Mouse (Mus musculus) intestine, embryonic 16.5 days (tissue): ENCODE results near the gene Plxnc1. TPM values are rescaled to one million over a fixed set of nuclear protein-coding genes. Genes with fewer than 3 reads are reported as not detected.

Source experiments
- ATAC-seq: fragments of 200-750 bp; cut with Nextera tagmentation; 2 replicates; pipeline ENCODE4 v1.8.0; 2017; ENCODE audit warnings: moderate TSS enrichment, moderate library complexity
- H3K27ac ChIP-seq: fragments of 300-500 bp; sonication (generic); 2 replicates; pipeline ENCODE4 v1.5.1; 2014; ENCODE audit warnings: mild to moderate bottlenecking, low read length
- H3K27me3 ChIP-seq: fragments of 300-500 bp; sonication (generic); replicated peaks from 2 replicates; pipeline ENCODE4 v1.6.1; 2014; ENCODE audit warnings: low read length, control low read depth, mixed read lengths; ENCODE audit not compliant: control insufficient read depth, insufficient read depth
- H3K36me3 ChIP-seq: fragments of 300-500 bp; sonication (generic); 2 replicates; pipeline ENCODE4 v1.6.1; 2014; ENCODE audit warnings: low read length, control low read depth; ENCODE audit not compliant: control insufficient read depth, insufficient read depth
- H3K4me1 ChIP-seq: fragments of 300-500 bp; sonication (generic); 2 replicates; pipeline ENCODE4 v1.6.1; 2014; ENCODE audit warnings: low read length, control low read depth, mixed read lengths; ENCODE audit not compliant: control insufficient read depth, insufficient read depth
- H3K4me2 ChIP-seq: fragments of 300-500 bp; sonication (generic); 2 replicates; pipeline ENCODE4 v1.6.1; 2014; ENCODE audit warnings: low read depth, low read length, control low read depth
- H3K4me3 ChIP-seq: fragments of 300-500 bp; sonication (generic); 2 replicates; pipeline ENCODE4 v1.5.1; 2014; ENCODE audit warnings: mild to moderate bottlenecking, low read length
- H3K9ac ChIP-seq: fragments of 300-500 bp; sonication (generic); 2 replicates; pipeline ENCODE4 v1.6.1; 2014; ENCODE audit warnings: low read depth, low read length
- H3K9me3 ChIP-seq: fragments of 300-500 bp; sonication (generic); 2 replicates; pipeline ENCODE4 v1.6.1; 2016; ENCODE audit warnings: low read length, control low read depth; ENCODE audit not compliant: control insufficient read depth
- whole genome bisulfite sequencing: fragments of 180-500 bp; shearing (Covaris S2); extraction: QIAGEN DNeasy Blood & Tissue Kit; methylation state at CpG from one replicate; pipeline ENCODE4 v1.1.7; 2014; 5-methylcytosine and 5-hydroxymethylcytosine counted together
- polyA plus RNA-seq: library from polyadenylated mRNA; unstranded; fragments of >200 nt; fragmentation: Nextera tagmentation; extraction: Ambion mirVana; gene quantifications from 2 replicates; pipeline ENCODE4 v1.2.1, GENCODE M21; 2015

The Plxnc1 gene
- polyA plus RNA-seq, 1 experiment from 2014 or later, result 0.75 TPM

- Histone ChIP-seq H3K9me3 (no peaks in the 10 kb centered on the region), H3K27ac (no peak overlapping the region), H3K4me2 (no peak overlapping the region), H3K36me3 (no peaks in the 10 kb centered on the region), H3K27me3 (peaks cover 44% of the 10 kb centered on the region), H3K9ac (no peak overlapping the region), H3K4me3 (no peak overlapping the region), H3K4me1 (peaks cover 19% of the 10 kb centered on the region)
- ATAC-seq, result no peak
- 20% methylated on average over 4 of the region's 4 CpGs for WGBS
Measured at GRCm38 (mm10) chr10:94941551-94941950, 3.1 kb downstream of the Plxnc1 start.

- no peak overlapping the region for H3K4me2 ChIP-seq
- H3K27ac ChIP-seq, result no peak overlapping the region
- H3K9me3 ChIP-seq, result no peaks in the 10 kb centered on the region
- WGBS, result 43% methylated on average over 7 of the region's 7 CpGs
- H3K4me1 ChIP-seq, result peaks cover 19% of the 10 kb centered on the region
- no peak overlapping the region for H3K4me3 ChIP-seq
- peaks cover 40% of the 10 kb centered on the region for H3K27me3 ChIP-seq
- no peaks in the 10 kb centered on the region for H3K36me3 ChIP-seq
- no peak overlapping the region for H3K9ac ChIP-seq
- no peak for ATAC-seq
Measured at GRCm38 (mm10) chr10:94940786-94941185, 3.8 kb downstream of the Plxnc1 start.

GRCm38 (mm10) chr10:94940061-94940460 is 4.6 kb downstream of the Plxnc1 start:
- H3K9ac ChIP-seq, result no peak overlapping the region
- H3K4me1 ChIP-seq, result peaks cover 19% of the 10 kb centered on the region
- peaks cover 33% of the 10 kb centered on the region for H3K27me3 ChIP-seq
- H3K9me3 ChIP-seq, result no peaks in the 10 kb centered on the region
- no peak overlapping the region for H3K4me2 ChIP-seq
- no peak overlapping the region for H3K4me3 ChIP-seq
- 47% methylated on average over 2 of the region's 2 CpGs for WGBS
- no peaks in the 10 kb centered on the region for H3K36me3 ChIP-seq
- H3K27ac ChIP-seq, result no peak overlapping the region
- ATAC-seq, result no peak

- H3K4me3 ChIP-seq, result no peak overlapping the region
- no peak for ATAC-seq
- WGBS, result 90% methylated on average over 2 of the region's 2 CpGs
Measured at GRCm38 (mm10) chr10:94938899-94939298, 5.7 kb downstream of the Plxnc1 start.

GRCm38 (mm10) chr10:94938320-94938719 is 6.3 kb downstream of the Plxnc1 start:
- H3K27ac ChIP-seq, result no peak overlapping the region
- H3K4me2 ChIP-seq, result no peak overlapping the region
- H3K4me1 ChIP-seq, result peaks cover 12% of the 10 kb centered on the region
- H3K9me3 ChIP-seq, result no peaks in the 10 kb centered on the region
- H3K9ac ChIP-seq, result no peak overlapping the region
- ATAC-seq, result no peak
- no peak overlapping the region for H3K4me3 ChIP-seq
- WGBS, result 83% methylated on average over 6 of the region's 6 CpGs
- H3K27me3 ChIP-seq, result peaks cover 17% of the 10 kb centered on the region
- H3K36me3 ChIP-seq, result no peaks in the 10 kb centered on the region

More at GRCm38 (mm10) chr10:94938899-94939298, 5.7 kb downstream of the Plxnc1 start:
- H3K36me3 ChIP-seq, result no peaks in the 10 kb centered on the region
- no peaks in the 10 kb centered on the region for H3K9me3 ChIP-seq
- H3K4me1 ChIP-seq, result peaks cover 16% of the 10 kb centered on the region
- H3K4me2 ChIP-seq, result no peak overlapping the region
- peaks cover 23% of the 10 kb centered on the region for H3K27me3 ChIP-seq
- no peak overlapping the region for H3K9ac ChIP-seq
- H3K27ac ChIP-seq, result no peak overlapping the region

DNA sequence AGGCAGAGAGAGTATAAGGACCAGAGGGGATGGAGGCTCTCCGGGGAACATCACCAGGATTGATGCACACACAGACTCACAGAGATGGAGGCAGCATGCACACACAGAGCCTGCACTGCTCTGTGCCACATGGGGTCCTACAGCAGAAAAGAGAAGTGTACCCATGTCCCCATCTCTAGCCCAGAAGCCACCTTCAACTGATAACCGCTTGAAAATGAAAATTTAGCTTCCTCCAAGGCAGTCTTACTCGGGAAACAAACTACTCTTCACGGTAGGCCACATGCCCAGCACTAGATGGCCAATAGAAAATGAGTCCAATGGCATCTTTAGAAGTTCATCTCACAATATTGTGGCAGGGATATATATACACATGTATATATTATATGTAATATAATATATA is 9.4 kb downstream of the Plxnc1 start:
- H3K4me3 ChIP-seq, result no peak overlapping the region
- H3K9ac ChIP-seq, result no peak overlapping the region
- H3K4me2 ChIP-seq, result no peak overlapping the region
- no peaks in the 10 kb centered on the region for H3K36me3 ChIP-seq
- H3K9me3 ChIP-seq, result no peaks in the 10 kb centered on the region
- ATAC-seq, result no peak
- H3K27ac ChIP-seq, result no peak overlapping the region
- WGBS, result 88% methylated on average over 4 of the region's 4 CpGs
- H3K4me1 ChIP-seq, result peaks cover 11% of the 10 kb centered on the region
- no peaks in the 10 kb centered on the region for H3K27me3 ChIP-seq

DNA sequence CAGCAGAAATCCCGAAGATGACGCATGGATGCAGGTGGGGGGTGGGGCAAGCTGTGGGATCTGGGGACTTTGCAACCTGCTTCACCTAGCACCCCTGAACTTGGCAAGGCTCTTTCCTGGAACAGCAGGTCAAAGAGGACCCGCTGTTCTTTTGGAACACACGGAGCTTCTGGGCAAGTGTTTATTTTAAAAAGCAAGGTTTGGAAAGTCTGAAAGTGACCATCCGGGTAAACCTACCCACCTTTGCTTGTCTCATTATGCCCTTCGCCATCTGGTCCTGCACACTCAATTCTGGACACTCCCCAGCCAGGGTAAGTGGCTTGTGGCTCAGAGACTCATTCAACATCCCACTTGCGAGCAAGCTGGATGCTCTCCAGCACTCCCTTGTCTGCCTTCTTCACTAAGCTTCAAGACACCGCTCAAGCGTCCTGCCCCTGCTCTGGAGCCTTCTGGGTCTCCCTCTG is 10.5 kb downstream of the Plxnc1 start:
- Histone ChIP-seq H3K36me3 (no peaks in the 10 kb centered on the region), H3K4me3 (no peak overlapping the region), H3K4me1 (peaks cover 11% of the 10 kb centered on the region), H3K4me2 (no peak overlapping the region), H3K27ac (no peak overlapping the region), H3K9me3 (no peaks in the 10 kb centered on the region), H3K27me3 (no peaks in the 10 kb centered on the region), H3K9ac (no peak overlapping the region)
- ATAC-seq, result no peak
- WGBS, result 77% methylated on average over 9 of the region's 9 CpGs

DNA sequence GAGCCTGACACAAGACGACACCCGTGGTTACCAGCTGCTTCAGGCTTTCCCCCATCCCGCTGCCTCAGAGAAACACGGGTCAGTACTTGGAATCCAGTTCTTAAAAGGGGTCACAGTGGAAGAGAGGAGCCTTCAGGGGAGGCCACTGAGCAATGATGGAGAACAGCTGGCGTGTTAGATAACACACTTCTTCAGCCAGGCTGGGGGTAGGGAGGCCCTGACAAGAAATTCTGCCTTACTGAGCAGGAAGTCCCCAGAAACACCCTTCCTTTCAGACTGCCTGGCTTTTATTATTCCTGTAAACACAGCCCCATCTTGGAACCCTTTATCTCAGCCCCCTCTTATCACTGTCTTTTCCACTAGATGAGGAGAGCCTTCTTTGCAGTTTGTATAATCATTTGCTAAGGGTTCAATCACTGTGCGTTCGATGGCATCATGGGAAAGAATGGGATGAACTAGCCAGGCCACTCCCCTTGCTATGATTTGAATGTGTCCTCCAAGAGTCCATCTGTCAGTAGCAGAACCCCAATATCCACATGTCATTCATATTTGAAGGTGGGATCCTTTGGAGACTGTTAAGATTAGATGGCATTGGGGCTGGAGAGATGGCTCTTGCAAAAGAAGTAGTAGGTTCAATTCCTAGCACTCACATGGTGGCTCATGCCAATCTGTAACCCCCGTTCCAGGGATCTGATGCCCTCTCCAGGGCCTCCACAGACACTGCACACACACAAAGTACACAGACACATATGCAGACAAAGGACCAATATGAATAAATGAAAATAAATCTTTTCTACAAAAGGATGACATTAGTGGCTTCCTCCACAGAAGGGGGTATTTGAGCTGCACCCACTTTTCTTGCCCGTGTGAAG is 12.4 kb downstream of the Plxnc1 start:
- Histone ChIP-seq H3K4me2 (no peak overlapping the region), H3K36me3 (no peaks in the 10 kb centered on the region), H3K9ac (no peak overlapping the region), H3K27ac (0 out of 2 replicates have a peak overlapping the region, but pooled peaks have one; percentile 2), H3K4me1 (peaks cover 11% of the 10 kb centered on the region), H3K27me3 (no peaks in the 10 kb centered on the region), H3K9me3 (no peaks in the 10 kb centered on the region), H3K4me3 (no peak overlapping the region)
- peak; percentile 97 for ATAC-seq
- 36% methylated on average over 9 of the region's 9 CpGs for WGBS

GRCm38 (mm10) chr10:94928164-94928563 is 16.5 kb downstream of the Plxnc1 start:
- no peak for ATAC-seq
- H3K4me2 ChIP-seq, result no peak overlapping the region
- H3K27me3 ChIP-seq, result no peaks in the 10 kb centered on the region
- H3K4me1 ChIP-seq, result peaks cover 9% of the 10 kb centered on the region
- no peak overlapping the region for H3K9ac ChIP-seq
- no peaks in the 10 kb centered on the region for H3K9me3 ChIP-seq
- H3K4me3 ChIP-seq, result no peak overlapping the region
- no peak overlapping the region for H3K27ac ChIP-seq
- H3K36me3 ChIP-seq, result no peaks in the 10 kb centered on the region
- WGBS, result 86% methylated on average over 4 of the region's 4 CpGs
